Mouse (Mus musculus) cortical plate, adult 2 months (tissue): ENCODE data around the gene Nme6. TPM values are rescaled to one million over a fixed set of nuclear protein-coding genes. Genes with fewer than 3 reads are reported as not detected.

ENCODE experiments used
- H3K27ac ChIP-seq: fragments of 200-500 bp; 2 replicates; pipeline ENCODE4 v1.5.1; 2012; ENCODE audit warnings: low read length, control low read depth, inconsistent platforms; ENCODE audit not compliant: insufficient read depth
- H3K4me1 ChIP-seq: fragments of 200-500 bp; 2 replicates; pipeline ENCODE4 v1.6.1; 2011; ENCODE audit warnings: low read length; ENCODE audit not compliant: control insufficient read depth, insufficient read depth
- H3K4me3 ChIP-seq: fragments of 200-500 bp; 2 replicates; pipeline ENCODE4 v1.5.1; 2011; ENCODE audit warnings: mild to moderate bottlenecking, low read length, control low read depth; ENCODE audit not compliant: insufficient read depth
- CTCF ChIP-seq: fragments of 200-500 bp; IDR thresholded peaks from 2 replicates; pipeline ENCODE4 v1.5.1; 2011; ENCODE audit warnings: mild to moderate bottlenecking, control low read depth, low read length; ENCODE audit not compliant: insufficient read depth; ENCODE audit errors: extremely low read depth
- POLR2A ChIP-seq: fragments of 200-500 bp; IDR thresholded peaks from 2 replicates; pipeline ENCODE4 v1.6.1; 2011; ENCODE audit warnings: mild to moderate bottlenecking, low read length, control low read depth; ENCODE audit not compliant: insufficient read depth; ENCODE audit errors: extremely low read depth
- polyA plus RNA-seq: library from polyadenylated mRNA; depleted of rRNA; stranded (reverse); fragments of >200 nt; gene quantifications from 2 replicates; pipeline ENCODE4 v1.2.3, GENCODE M21; 2012

The Nme6 gene
- polyA plus RNA-seq, 1 experiment, result 14.9 TPM

DNA sequence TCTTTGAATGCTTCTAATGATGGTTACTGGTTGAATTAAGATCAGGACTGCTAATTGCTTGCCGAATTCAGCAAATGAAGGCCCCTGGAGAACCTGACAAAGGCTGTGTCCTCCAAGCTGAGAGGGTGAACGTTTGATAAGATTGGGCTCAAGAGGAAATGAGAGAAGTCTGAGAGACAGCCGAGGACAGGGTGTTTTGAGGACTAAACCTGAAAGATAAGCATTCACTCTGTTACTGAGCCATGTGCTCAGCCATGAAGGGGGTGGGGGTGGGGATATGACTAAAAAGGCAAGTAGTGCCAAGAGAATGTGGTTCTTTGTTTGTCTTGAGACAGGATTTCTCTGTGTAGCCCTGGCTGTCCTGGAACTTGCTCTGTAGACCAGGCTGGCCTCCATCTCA is 30.5 kb downstream of the Nme6 start:
- H3K4me1 ChIP-seq, result no peaks in the 10 kb centered on the region
- no peak overlapping the region for H3K4me3 ChIP-seq
- TF ChIP-seq CTCF (no peak), POLR2A (no peak)

DNA sequence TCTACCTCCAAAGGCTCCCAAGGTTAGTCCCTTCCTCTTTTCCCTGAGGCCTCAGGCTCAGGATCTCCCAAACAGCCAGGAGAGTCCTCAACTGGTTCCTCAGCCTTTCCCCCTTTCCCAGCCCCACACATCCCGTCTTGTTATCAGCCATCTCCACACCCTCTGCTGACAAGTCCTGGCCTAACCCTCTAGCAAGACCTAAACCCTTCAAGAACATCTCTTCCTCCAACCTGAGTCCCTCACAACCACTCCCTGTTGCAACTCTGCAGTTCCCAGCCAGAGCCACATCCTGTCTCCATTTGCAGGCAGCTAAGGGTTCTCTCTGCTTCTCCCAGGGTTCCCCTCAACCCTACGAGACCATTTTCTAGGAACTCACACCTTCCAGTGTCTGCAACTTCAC is 33.7 kb downstream of the Nme6 start:
- Histone ChIP-seq H3K27ac (no peak overlapping the region), H3K4me1 (no peaks in the 10 kb centered on the region), H3K4me3 (no peak overlapping the region)
- TF ChIP-seq CTCF (no peak), POLR2A (no peak)

More for the DNA sequence above, 30.5 kb downstream of the Nme6 start:
- no peak overlapping the region for H3K27ac ChIP-seq

DNA sequence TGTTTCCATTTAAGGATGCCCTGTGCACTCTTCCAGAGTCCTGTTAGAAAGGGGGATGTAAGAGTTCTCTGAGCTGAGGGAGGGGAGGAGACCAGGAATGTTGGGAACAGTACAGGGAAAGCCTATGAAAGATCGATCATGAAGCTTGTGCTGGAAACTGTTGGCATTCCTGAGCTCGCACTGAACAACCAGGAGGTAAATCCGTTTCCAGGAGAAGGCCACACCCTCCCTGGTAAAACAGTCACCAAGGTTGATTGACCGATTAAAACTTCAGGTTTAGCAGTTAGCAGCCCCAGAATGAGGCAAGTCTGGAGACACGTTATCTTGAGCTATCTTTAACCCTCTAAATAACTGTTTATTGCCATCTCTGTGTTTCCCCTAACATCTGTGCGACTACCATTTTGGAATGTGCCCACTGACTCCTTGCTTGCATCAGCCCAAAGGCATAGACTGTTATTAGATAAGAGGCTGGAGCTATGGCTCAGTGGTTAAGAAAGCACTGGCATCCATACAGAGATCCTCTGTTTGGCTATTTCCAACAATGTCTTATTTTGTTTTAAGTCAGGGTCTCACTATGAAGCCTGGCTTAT is 38.5 kb downstream of the Nme6 start:
- Histone ChIP-seq H3K4me1 (no peaks in the 10 kb centered on the region), H3K4me3 (no peak overlapping the region), H3K27ac (no peak overlapping the region)
- TF ChIP-seq POLR2A (no peak), CTCF (no peak)

DNA sequence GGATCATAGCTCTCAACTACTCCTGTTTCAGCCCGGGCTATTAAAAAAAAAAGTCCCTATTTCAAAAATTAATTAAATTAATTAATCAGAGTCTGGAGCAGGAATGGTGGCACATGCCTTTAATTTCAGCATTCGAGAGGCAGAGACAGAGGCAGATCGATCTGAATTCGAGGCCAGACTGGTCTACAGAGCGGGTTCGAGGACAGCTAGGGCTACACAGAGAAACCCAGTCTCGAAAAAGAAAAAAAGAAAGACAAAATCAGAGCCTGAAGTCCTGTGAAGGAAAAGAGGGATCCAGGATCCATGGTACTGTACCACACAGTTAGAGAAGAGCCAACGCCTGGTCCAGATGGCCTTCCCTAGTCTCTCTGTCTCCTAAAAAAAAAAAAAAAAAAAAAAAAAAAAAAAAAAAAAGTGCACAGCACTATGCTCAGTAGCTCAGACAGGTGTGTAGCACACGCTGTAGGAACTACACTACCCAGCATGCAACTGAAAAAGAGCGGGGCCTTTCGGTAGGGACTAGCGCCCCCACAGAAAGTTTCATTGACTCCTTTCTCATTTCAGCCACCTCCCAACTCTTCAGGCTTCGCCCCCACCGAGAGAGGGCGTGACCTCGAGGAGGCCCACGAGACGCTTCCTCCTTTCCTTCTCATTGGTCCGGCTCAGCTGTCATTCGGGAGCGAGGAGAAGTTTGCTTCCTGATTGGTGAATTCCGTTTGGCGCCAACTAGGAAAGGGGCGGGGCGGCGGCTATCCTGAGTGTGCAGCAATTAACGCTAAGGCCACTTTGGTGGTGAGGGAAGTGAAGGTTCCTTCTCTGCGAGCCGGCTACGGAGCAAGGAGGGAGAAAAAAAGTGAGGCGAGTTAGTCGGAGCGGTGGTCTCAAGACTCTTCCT is 42.5 kb downstream of the Nme6 start, which contains the start of gene Cdc25a:
TSS of gene Cdc25a (plus strand) at position 783 of the 895 bp plus-strand sequence.
- Histone ChIP-seq H3K4me3 (peak within 1 kb of the TSS; percentile 60), H3K27ac (no peak within 1 kb of the TSS), H3K4me1 (no peaks in the 10 kb centered on the region)
- TF ChIP-seq CTCF (no peak), POLR2A (no peak)

DNA sequence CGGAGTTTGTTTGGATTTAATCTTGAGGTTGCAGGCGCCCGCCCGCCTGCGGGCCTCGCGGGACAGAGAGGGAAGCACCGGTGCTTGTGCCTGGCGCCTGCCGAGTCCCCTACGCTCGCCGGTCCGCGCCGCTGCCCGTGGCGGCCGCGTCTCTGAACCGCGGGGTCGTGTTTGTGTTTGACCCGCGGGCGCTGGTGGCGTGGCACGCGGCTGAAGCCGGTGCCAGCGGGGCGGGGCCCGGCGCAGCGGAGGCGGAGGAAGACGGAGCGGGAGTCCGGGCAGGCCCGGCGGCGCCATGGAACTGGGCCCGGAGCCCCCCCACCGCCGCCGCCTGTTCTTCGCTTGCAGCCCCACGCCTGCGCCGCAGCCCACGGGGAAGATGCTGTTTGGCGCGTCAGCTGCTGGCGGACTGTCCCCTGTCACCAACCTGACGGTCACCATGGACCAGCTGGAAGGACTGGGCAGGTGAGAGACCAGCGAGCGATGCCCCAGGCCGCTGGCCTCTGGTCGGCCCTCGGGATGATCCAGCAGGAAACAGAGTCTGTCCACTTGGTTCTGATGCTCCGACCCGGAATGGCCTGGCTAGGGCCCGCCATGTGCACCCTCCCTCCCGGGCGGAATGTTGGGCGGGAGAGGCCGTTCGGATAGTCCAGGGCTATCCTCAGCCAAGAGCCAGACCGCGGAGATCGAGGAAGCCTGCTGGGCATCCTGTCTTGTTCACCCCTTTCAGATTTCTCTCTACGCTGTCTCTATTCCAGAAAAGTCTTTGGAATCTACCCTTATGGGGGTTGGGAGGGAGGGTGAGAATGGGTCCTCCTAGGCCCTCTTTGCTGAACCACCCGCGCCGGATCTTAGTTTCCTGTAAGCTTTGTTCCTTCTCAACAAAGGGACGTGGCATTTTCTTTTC is 43.4 kb downstream of the Nme6 start:
- no peak overlapping the region for H3K27ac ChIP-seq
- no peak for TF ChIP-seq CTCF
- TF ChIP-seq POLR2A, result no peak
- H3K4me3 ChIP-seq, result peak overlapping the region; percentile 60
- no peaks in the 10 kb centered on the region for H3K4me1 ChIP-seq

DNA sequence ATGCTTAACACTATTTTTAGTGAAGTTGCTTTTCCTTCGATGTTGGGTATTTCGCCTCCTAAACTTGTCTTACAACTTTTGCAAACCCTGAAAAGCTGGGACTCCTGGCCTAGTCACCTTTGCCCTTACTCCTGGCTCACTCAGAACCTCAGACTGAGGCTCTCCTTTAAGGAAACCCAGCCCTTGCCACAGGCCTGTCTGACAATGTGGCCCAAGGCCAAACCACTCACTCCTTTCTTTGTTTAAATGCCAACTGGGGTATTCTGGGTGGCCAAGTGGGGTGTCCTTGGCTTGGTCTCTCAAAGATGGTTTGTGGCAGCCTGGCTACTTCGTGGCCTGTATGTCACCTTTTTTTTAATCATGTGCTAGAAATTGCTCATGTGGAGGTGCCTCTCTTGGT is 44.2 kb downstream of the Nme6 start:
- Histone ChIP-seq H3K27ac (no peak overlapping the region), H3K4me3 (no peak overlapping the region), H3K4me1 (no peaks in the 10 kb centered on the region)
- TF ChIP-seq POLR2A (no peak), CTCF (no peak)

DNA sequence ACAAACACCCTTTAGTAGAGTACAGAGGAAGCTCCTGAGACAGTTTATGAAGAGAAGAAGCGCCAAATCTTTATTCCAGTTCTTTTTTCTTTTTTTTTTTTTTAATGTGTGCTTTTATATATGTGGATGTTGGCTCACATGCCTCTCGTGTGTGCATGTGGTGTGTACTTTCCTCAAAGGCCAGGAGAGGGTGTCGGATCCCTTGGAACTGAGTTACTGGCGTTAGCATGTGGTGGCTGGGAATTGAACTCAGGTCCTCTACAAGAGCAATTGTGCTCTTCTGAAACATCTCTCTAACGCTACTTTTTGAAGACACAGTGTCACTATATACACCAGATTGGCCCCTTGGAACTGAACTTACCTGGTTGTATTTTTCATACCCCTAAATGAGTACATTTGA is 45.1 kb downstream of the Nme6 start:
- no peaks in the 10 kb centered on the region for H3K4me1 ChIP-seq

DNA sequence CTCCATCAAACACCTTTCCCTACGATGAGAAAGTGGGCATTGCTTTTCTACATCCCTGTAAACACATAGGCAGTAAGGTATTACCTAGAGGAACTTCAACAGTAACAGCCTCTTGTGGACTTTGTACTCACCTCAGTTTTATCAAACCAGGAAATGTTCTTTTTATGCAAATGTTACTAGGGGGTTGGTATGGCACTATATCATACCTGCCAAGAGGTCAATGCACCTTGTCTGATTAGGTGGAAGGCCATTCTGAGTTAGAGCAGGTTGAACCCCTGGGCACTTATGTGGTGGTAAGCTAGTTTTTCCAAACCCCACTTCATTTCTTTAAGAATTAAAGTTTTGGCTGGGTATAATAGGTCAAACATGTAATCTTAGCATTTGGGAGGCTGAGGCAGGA is 46.8 kb downstream of the Nme6 start:
- Histone ChIP-seq H3K4me3 (no peak overlapping the region), H3K27ac (no peak overlapping the region), H3K4me1 (no peaks in the 10 kb centered on the region)
- TF ChIP-seq CTCF (no peak), POLR2A (no peak)

More for the DNA sequence above, 45.1 kb downstream of the Nme6 start:
- TF ChIP-seq POLR2A, result no peak
- TF ChIP-seq CTCF, result no peak
- H3K27ac ChIP-seq, result no peak overlapping the region
- no peak overlapping the region for H3K4me3 ChIP-seq

DNA sequence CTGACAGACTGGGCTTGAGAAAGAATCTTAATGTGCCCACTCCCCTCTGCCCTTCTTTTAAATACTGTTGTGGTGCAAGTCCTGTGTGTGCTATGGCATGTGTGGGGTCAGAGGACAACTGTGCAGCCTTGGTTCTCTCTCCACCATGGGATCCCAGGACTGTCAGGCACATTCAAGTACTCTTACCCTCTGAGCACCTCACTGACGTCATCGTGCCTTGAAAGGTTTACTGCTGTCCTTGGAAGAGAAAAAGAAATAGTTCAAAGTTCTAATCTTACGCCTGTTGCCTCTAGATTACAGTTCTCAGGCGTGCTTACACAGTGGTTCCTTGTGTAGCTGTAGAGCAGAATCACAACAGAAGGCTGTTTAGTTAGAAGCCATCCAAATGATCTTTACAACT is 53.7 kb downstream of the Nme6 start:
- H3K27ac ChIP-seq, result no peak overlapping the region
- TF ChIP-seq CTCF, result no peak
- H3K4me3 ChIP-seq, result no peak overlapping the region
- no peaks in the 10 kb centered on the region for H3K4me1 ChIP-seq
